Mouse (Mus musculus) intestine, postnatal 0 days (tissue): ENCODE data around the gene Utp14a. TPM values are rescaled to one million over a fixed set of nuclear protein-coding genes. Genes with fewer than 3 reads are reported as not detected.

Source experiments
- ATAC-seq: fragments of 200-750 bp; cut with Nextera tagmentation; 2 replicates; pipeline ENCODE4 v1.8.0; 2017; ENCODE audit warnings: mild to moderate bottlenecking, moderate TSS enrichment, moderate library complexity
- H3K27ac ChIP-seq: fragments of 300-500 bp; sonication (generic); 2 replicates; pipeline ENCODE4 v1.5.1; 2014; ENCODE audit warnings: mild to moderate bottlenecking, low read depth, low read length, moderate library complexity
- H3K27me3 ChIP-seq: fragments of 300-500 bp; sonication (generic); replicated peaks from 2 replicates; pipeline ENCODE4 v1.6.1; 2014; ENCODE audit warnings: low read length, mixed read lengths; ENCODE audit not compliant: control insufficient read depth, insufficient read depth
- H3K36me3 ChIP-seq: fragments of 300-500 bp; sonication (generic); 2 replicates; pipeline ENCODE4 v1.6.1; 2014; ENCODE audit warnings: mild to moderate bottlenecking, moderate library complexity; ENCODE audit not compliant: control insufficient read depth, insufficient read depth
- H3K4me1 ChIP-seq: fragments of 300-500 bp; sonication (generic); replicated peaks from 2 replicates; pipeline ENCODE4 v1.6.1; 2014; ENCODE audit warnings: antibody characterized with exemption, low read length, mixed read lengths; ENCODE audit not compliant: control insufficient read depth, insufficient read depth
- H3K4me2 ChIP-seq: fragments of 300-500 bp; sonication (generic); replicated peaks from 2 replicates; pipeline ENCODE4 v1.6.1; 2014; ENCODE audit warnings: low read depth, mild to moderate bottlenecking, moderate library complexity
- H3K4me3 ChIP-seq: fragments of 300-500 bp; sonication (generic); 2 replicates; pipeline ENCODE4 v1.5.1; 2014; ENCODE audit warnings: low read depth, low read length
- H3K9ac ChIP-seq: fragments of 300-500 bp; sonication (generic); 2 replicates; pipeline ENCODE4 v1.6.1; 2014; ENCODE audit warnings: mild to moderate bottlenecking, low read depth, low read length
- H3K9me3 ChIP-seq: fragments of 300-500 bp; sonication (generic); 2 replicates; pipeline ENCODE4 v1.6.1; 2016; ENCODE audit warnings: mixed run types; ENCODE audit not compliant: control insufficient read depth
- CTCF ChIP-seq: sonication (generic); IDR thresholded peaks from 2 replicates; pipeline ENCODE4 v1.5.1; 2016; ENCODE audit warnings: low read depth, mild to moderate bottlenecking, control low read depth, antibody characterized with exemption, moderate library complexity
- WGBS: fragments of 180-500 bp; shearing (Covaris S2); extraction: QIAGEN DNeasy Blood & Tissue Kit; methylation state at CpG from one replicate; pipeline ENCODE4 v1.1.7; 2014; 5-methylcytosine and 5-hydroxymethylcytosine counted together
- polyA plus RNA-seq: library from polyadenylated mRNA; unstranded; fragments of >200 nt; fragmentation: Nextera tagmentation; extraction: Ambion mirVana; gene quantifications from 2 replicates; pipeline ENCODE4 v1.2.1, GENCODE M21; 2015

The Utp14a gene
- polyA plus RNA-seq, 1 experiment from 2014 or later: 8.4 TPM

DNA sequence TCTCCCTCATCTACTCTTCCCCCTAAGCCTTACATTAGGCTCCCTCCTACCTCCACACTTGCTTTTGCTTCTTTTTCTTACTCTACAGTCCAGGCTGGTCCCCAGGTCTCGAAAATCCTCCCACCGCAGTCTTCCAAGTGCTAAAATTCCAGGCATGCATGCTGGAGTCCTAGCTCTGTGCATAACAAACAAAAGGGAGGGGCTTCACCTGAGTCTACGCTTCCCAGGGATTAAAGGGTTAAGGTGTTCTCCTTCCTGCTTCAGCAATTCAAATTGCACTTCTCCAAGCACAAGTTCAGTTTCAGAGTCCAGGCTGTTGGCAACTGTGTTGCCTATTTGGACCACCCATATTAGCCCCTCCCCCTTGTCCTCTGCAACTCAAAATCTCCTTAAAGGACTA, 34.8 kb downstream of the Utp14a start:
- no peak overlapping the region for H3K4me2 ChIP-seq
- H3K4me3 ChIP-seq: no peak overlapping the region
- no peak overlapping the region for H3K9ac ChIP-seq
- no peak for ATAC-seq
- 47% methylated on average over 3 of the region's 3 CpGs for WGBS
- no peaks in the 10 kb centered on the region for H3K27me3 ChIP-seq
- H3K9me3 ChIP-seq: no peaks in the 10 kb centered on the region
- no peaks in the 10 kb centered on the region for H3K4me1 ChIP-seq
- no peak for TF ChIP-seq CTCF
- H3K36me3 ChIP-seq: no peaks in the 10 kb centered on the region
- H3K27ac ChIP-seq: no peak overlapping the region

DNA sequence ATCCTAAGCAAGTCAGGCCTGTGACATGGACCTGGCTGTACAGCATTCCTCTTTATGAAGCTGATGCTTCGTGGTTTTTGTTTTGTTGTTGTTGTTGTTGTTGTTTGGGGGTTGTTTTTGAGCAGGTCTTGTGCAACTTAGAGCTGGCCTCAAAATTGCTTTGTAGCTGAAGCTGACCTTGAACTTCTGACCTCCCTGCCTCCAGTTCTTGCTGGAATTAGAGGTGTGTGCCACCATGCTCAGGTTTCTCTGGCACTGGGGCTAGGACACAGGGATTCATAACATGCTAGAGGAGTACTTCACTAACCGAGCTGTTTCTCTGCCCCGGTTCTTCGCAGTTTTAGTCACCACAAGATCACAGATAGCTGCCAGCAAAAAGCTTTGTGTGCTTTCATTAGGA, 48.7 kb downstream of the Utp14a start:
- Histone ChIP-seq H3K9ac (no peak overlapping the region), H3K4me3 (no peak overlapping the region), H3K4me2 (no peak overlapping the region), H3K4me1 (no peaks in the 10 kb centered on the region), H3K36me3 (no peaks in the 10 kb centered on the region), H3K27me3 (no peaks in the 10 kb centered on the region), H3K27ac (no peak overlapping the region), H3K9me3 (no peaks in the 10 kb centered on the region)
- ATAC-seq: no peak
- TF ChIP-seq CTCF: no peak
- 80% methylated on average over 4 of the region's 4 CpGs for WGBS

DNA sequence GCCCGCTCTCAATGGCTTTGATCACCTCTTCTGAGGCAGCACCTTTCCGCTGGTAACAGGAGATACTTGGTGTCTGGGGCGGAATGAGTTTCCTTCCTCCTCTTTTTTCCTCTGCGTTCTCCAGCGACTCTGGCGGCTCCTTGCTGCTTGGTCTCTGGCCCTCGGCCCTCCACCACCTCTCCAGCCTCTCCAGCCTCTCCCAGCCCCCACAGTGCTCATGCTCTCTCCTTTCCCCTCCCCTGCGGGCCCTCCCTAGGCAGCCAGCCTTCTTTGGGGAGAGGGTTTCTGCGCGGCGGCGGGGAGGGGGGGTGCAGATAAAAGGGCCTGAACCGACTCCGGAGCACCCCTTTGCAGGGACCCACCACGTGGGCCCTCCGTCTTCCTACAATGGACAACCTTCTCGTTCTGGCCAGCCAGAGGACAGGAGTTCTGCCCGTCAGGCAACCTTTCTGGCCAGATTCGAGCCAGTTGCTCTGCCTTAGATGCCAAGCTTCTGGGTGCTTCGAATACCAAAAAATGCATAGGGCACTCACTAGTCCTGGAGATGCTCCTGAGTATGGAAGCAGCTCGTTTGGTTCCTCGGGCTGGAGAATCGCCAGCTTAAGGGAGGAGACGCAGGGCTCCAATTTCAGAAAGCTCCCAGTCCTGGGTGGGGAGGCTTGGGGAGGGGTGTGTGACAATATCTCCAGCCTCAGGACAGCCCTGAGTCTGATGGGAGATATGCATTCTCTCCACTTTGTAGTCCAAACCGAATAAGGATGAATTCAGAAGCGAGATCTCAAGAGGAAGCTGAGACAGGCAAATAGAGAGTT, 54.2 kb downstream of the Utp14a start:
- no peaks in the 10 kb centered on the region for H3K4me1 ChIP-seq
- H3K4me2 ChIP-seq: peak overlapping the region; percentile 38
- WGBS: 28% methylated on average over 25 of the region's 26 CpGs
- no peaks in the 10 kb centered on the region for H3K36me3 ChIP-seq
- no peak overlapping the region for H3K27ac ChIP-seq
- ATAC-seq: no peak
- TF ChIP-seq CTCF: no peak
- H3K27me3 ChIP-seq: no peaks in the 10 kb centered on the region
- 0 out of 2 replicates have a peak overlapping the region, but pooled peaks have one; percentile 7 for H3K4me3 ChIP-seq
- H3K9ac ChIP-seq: no peak overlapping the region
- no peaks in the 10 kb centered on the region for H3K9me3 ChIP-seq

DNA sequence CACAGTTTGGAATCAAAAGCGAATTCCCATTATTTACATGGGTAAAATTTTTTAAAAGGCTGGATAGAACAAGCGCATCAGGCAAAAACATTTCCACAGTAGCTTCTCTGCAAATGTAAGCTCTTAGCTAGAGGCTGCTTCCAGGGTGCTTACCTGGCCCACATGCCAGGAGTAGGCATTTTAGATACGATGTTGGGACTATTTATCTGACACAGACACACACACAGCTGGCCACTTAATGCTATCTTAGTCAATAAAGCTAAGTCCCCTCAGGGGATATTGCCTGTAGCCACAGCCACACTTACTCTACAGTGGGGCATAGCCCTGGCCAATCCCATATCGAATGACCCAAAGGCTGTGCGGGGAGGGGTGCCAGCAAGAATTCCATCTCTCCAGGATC, 55.1 kb downstream of the Utp14a start:
- H3K9ac ChIP-seq: no peak overlapping the region
- H3K4me1 ChIP-seq: no peaks in the 10 kb centered on the region
- H3K4me2 ChIP-seq: no peak overlapping the region
- H3K36me3 ChIP-seq: no peaks in the 10 kb centered on the region
- no peak overlapping the region for H3K27ac ChIP-seq
- H3K9me3 ChIP-seq: no peaks in the 10 kb centered on the region
- no peak for TF ChIP-seq CTCF
- 83% methylated on average over 5 of the region's 5 CpGs for WGBS
- ATAC-seq: no peak
- no peak overlapping the region for H3K4me3 ChIP-seq
- H3K27me3 ChIP-seq: no peaks in the 10 kb centered on the region

DNA sequence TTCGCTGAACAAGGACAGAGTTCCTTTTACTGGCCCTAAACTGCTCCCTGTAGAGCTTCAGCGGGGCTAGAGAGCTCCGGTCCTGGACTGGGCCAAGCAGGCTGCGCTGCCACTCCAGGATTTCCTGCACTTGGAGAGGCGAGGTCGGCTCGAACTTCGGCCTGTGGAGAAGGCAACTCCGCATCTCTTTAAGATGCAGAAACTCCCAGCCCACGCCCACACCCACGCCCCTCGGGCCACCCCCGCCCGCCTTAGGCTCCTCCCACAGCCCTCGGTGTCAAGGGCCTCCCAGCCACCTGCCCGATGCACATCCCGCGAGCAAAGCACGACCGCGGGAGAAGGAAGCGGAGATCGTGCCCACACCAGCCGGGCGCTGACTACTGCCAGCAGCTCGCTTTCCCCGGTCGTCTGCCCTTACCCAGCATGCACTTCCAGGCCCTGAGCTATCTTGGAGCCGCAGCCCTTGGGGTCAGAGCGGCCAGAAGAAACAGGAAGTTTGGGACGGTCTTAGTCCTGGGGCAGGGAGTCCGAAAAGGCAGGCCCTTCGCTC, 57.9 kb downstream of the Utp14a start:
- H3K27ac ChIP-seq: peak overlapping the region; percentile 46; the same call in 1 of the 2 replicates
- no peaks in the 10 kb centered on the region for H3K9me3 ChIP-seq
- WGBS: 17% methylated on average over 32 of the region's 33 CpGs
- no peaks in the 10 kb centered on the region for H3K27me3 ChIP-seq
- peak overlapping the region; percentile 40; the same call in 1 of the 2 replicates for H3K9ac ChIP-seq
- H3K4me2 ChIP-seq: peak overlapping the region; percentile 63
- H3K4me3 ChIP-seq: peak overlapping the region; percentile 31
- no peaks in the 10 kb centered on the region for H3K36me3 ChIP-seq
- ATAC-seq: peak; percentile 92
- H3K4me1 ChIP-seq: no peaks in the 10 kb centered on the region
- TF ChIP-seq CTCF: no peak

DNA sequence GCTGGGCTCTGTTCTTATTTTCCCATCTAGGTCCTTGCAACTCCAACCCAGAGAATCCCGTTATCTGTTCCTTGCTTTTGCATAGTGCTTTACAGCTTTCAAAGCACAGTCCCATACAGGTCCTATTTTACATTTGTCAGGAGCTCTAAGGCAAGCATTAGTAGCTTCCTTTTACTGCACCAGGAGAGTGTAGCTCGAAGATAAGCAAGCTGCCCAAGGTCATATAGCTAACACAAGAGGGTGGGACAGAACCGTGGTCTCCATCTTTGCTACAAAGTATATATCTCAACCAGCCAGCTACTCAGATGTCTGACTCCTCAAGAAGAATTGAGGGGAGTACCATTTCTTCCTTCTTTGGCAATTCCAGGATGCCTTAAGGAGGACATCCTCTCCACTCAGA, 60.8 kb downstream of the Utp14a start:
- Histone ChIP-seq H3K9ac (no peak overlapping the region), H3K36me3 (no peaks in the 10 kb centered on the region), H3K4me1 (no peaks in the 10 kb centered on the region), H3K4me3 (no peak overlapping the region), H3K27ac (no peak overlapping the region), H3K9me3 (no peaks in the 10 kb centered on the region), H3K4me2 (no peak overlapping the region), H3K27me3 (no peaks in the 10 kb centered on the region)
- ATAC-seq: no peak
- TF ChIP-seq CTCF: no peak
- WGBS: 43% methylated on average over 3 of the region's 3 CpGs
